Mouse (Mus musculus) forebrain, embryonic 14.5 days (tissue): ENCODE measurements around the gene Cysltr2. TPM values are rescaled to one million over a fixed set of nuclear protein-coding genes. Genes with fewer than 3 reads are reported as not detected.

Experiments used
- ATAC-seq: fragments of 200-750 bp; cut with Nextera tagmentation; 2 replicates; pipeline ENCODE4 v1.8.0; 2017; ENCODE audit warnings: mild to moderate bottlenecking, moderate library complexity
- DNase-seq: peaks from one replicate; pipeline ENCODE4 v3.0.0-alpha.2; 2015; ENCODE audit warnings: low spot score
- H3K27ac ChIP-seq: fragments of 300-500 bp; sonication (generic); 2 replicates; pipeline ENCODE4 v1.5.1; 2014; ENCODE audit warnings: low read depth, mild to moderate bottlenecking, control low read depth, low read length, moderate library complexity
- H3K27me3 ChIP-seq: fragments of 300-500 bp; sonication (generic); replicated peaks from 2 replicates; pipeline ENCODE4 v1.6.1; 2014; ENCODE audit warnings: low read length, control low read depth, mixed read lengths; ENCODE audit not compliant: control insufficient read depth, insufficient read depth
- H3K36me3 ChIP-seq: fragments of 300-500 bp; sonication (generic); 2 replicates; pipeline ENCODE4 v1.6.1; 2014; ENCODE audit warnings: low read length, control low read depth; ENCODE audit not compliant: control insufficient read depth, insufficient read depth
- H3K4me1 ChIP-seq: fragments of 300-500 bp; sonication (generic); 2 replicates; pipeline ENCODE4 v1.6.1; 2014; ENCODE audit warnings: antibody characterized with exemption, low read length, control low read depth; ENCODE audit not compliant: control insufficient read depth, insufficient read depth
- H3K4me2 ChIP-seq: fragments of 300-500 bp; sonication (generic); 2 replicates; pipeline ENCODE4 v1.6.1; 2014; ENCODE audit warnings: mild to moderate bottlenecking, control low read depth, low read length
- H3K4me3 ChIP-seq: fragments of 300-500 bp; sonication (generic); 2 replicates; pipeline ENCODE4 v1.5.1; 2014; ENCODE audit warnings: low read depth, low read length, control low read depth
- H3K9ac ChIP-seq: fragments of 300-500 bp; sonication (generic); 2 replicates; pipeline ENCODE4 v1.6.1; 2014; ENCODE audit warnings: mild to moderate bottlenecking, low read length, control low read depth, moderate library complexity
- H3K9me3 ChIP-seq: fragments of 300-500 bp; sonication (generic); replicated peaks from 2 replicates; pipeline ENCODE4 v1.6.1; 2016; ENCODE audit warnings: low read length, control low read depth, mixed read lengths; ENCODE audit not compliant: control insufficient read depth
- WGBS: fragments of 180-500 bp; shearing (Covaris S2); extraction: QIAGEN DNeasy Blood & Tissue Kit; methylation state at CpG from one replicate; pipeline ENCODE4 v1.1.7; 2014; 5-methylcytosine and 5-hydroxymethylcytosine counted together
- polyA plus RNA-seq: library from polyadenylated mRNA; unstranded; fragments of >200 nt; fragmentation: Nextera tagmentation; extraction: Ambion mirVana; gene quantifications from 2 replicates; pipeline ENCODE4 v1.2.1, GENCODE M21; 2014

The Cysltr2 gene
- polyA plus RNA-seq, result 0.18 TPM in 1 of 2 replicates, not detected in the other

GRCm38 (mm10) chr14:73048937-73049336 lies at the start of gene Cysltr2:
Gene Cysltr2 (minus strand): TSS chr14:73049114.
- Histone ChIP-seq H3K36me3 (no peaks in the 10 kb centered on the region), H3K4me2 (no peak within 1 kb of the TSS), H3K9me3 (no peaks in the 10 kb centered on the region), H3K27me3 (no peaks in the 10 kb centered on the region), H3K4me1 (no peaks in the 10 kb centered on the region), H3K9ac (no peak within 1 kb of the TSS), H3K27ac (no peak within 1 kb of the TSS), H3K4me3 (no peak within 1 kb of the TSS)
- DNase-seq (no peak), ATAC-seq (no peak)
- WGBS, result 60% methylated on average over 6 of the region's 6 CpGs

GRCm38 (mm10) chr14:73094802-73095550 lies 46.1 kb upstream of the Cysltr2 start:
- 74% methylated on average over 13 of the region's 13 CpGs for WGBS
- H3K27me3 ChIP-seq, result no peaks in the 10 kb centered on the region
- no peak for ATAC-seq
- no peak for DNase-seq
- no peak overlapping the region for H3K4me2 ChIP-seq
- H3K4me1 ChIP-seq, result no peaks in the 10 kb centered on the region
- no peak overlapping the region for H3K9ac ChIP-seq
- no peaks in the 10 kb centered on the region for H3K9me3 ChIP-seq
- no peaks in the 10 kb centered on the region for H3K36me3 ChIP-seq
- no peak overlapping the region for H3K4me3 ChIP-seq
- H3K27ac ChIP-seq, result no peak overlapping the region

GRCm38 (mm10) chr14:73092871-73093270 lies 44.0 kb upstream of the Cysltr2 start:
- no peak for ATAC-seq
- H3K4me1 ChIP-seq, result no peaks in the 10 kb centered on the region
- WGBS, result 95% methylated on average over 3 of the region's 3 CpGs
- H3K9me3 ChIP-seq, result no peaks in the 10 kb centered on the region
- H3K4me3 ChIP-seq, result no peak overlapping the region
- H3K36me3 ChIP-seq, result no peaks in the 10 kb centered on the region
- DNase-seq, result no peak
- no peak overlapping the region for H3K4me2 ChIP-seq
- H3K27ac ChIP-seq, result no peak overlapping the region
- H3K27me3 ChIP-seq, result no peaks in the 10 kb centered on the region
- no peak overlapping the region for H3K9ac ChIP-seq

- no peaks in the 10 kb centered on the region for H3K27me3 ChIP-seq
- H3K9ac ChIP-seq, result no peak overlapping the region
- no peak for DNase-seq
- H3K4me1 ChIP-seq, result no peaks in the 10 kb centered on the region
- no peak for ATAC-seq
- H3K4me2 ChIP-seq, result no peak overlapping the region
- WGBS, result 97% methylated on average over 1 of the region's 1 CpGs
- no peak overlapping the region for H3K27ac ChIP-seq
- no peak overlapping the region for H3K4me3 ChIP-seq
- no peaks in the 10 kb centered on the region for H3K36me3 ChIP-seq
- no peaks in the 10 kb centered on the region for H3K9me3 ChIP-seq
Measured at GRCm38 (mm10) chr14:73088224-73088623, 39.3 kb upstream of the Cysltr2 start.

- no peak overlapping the region for H3K4me2 ChIP-seq
- no peak for ATAC-seq
- H3K36me3 ChIP-seq, result no peaks in the 10 kb centered on the region
- no peak for DNase-seq
- H3K27me3 ChIP-seq, result no peaks in the 10 kb centered on the region
- no peak overlapping the region for H3K9ac ChIP-seq
- 90% methylated on average over 5 of the region's 5 CpGs for WGBS
- H3K27ac ChIP-seq, result no peak overlapping the region
- no peak overlapping the region for H3K4me3 ChIP-seq
- H3K9me3 ChIP-seq, result no peaks in the 10 kb centered on the region
- H3K4me1 ChIP-seq, result no peaks in the 10 kb centered on the region
Measured at GRCm38 (mm10) chr14:73087746-73088145, 38.8 kb upstream of the Cysltr2 start.

GRCm38 (mm10) chr14:73087247-73087646 lies 38.3 kb upstream of the Cysltr2 start:
- no peaks in the 10 kb centered on the region for H3K4me1 ChIP-seq
- H3K9ac ChIP-seq, result no peak overlapping the region
- H3K9me3 ChIP-seq, result no peaks in the 10 kb centered on the region
- DNase-seq (no peak), ATAC-seq (no peak)
- no peaks in the 10 kb centered on the region for H3K27me3 ChIP-seq
- no peak overlapping the region for H3K4me3 ChIP-seq
- H3K27ac ChIP-seq, result no peak overlapping the region
- H3K4me2 ChIP-seq, result no peak overlapping the region
- 93% methylated on average over 5 of the region's 5 CpGs for WGBS
- no peaks in the 10 kb centered on the region for H3K36me3 ChIP-seq

- H3K4me3 ChIP-seq, result no peak overlapping the region
- H3K27me3 ChIP-seq, result no peaks in the 10 kb centered on the region
- no peak overlapping the region for H3K4me2 ChIP-seq
- H3K9ac ChIP-seq, result no peak overlapping the region
- 69% methylated on average over 3 of the region's 3 CpGs for WGBS
- no peaks in the 10 kb centered on the region for H3K4me1 ChIP-seq
- no peak overlapping the region for H3K27ac ChIP-seq
- ATAC-seq (no peak), DNase-seq (no peak)
- no peaks in the 10 kb centered on the region for H3K9me3 ChIP-seq
- no peaks in the 10 kb centered on the region for H3K36me3 ChIP-seq
Measured at GRCm38 (mm10) chr14:73086425-73086824, 37.5 kb upstream of the Cysltr2 start.

- Histone ChIP-seq H3K4me3 (no peak overlapping the region), H3K27me3 (no peaks in the 10 kb centered on the region), H3K27ac (no peak overlapping the region), H3K36me3 (no peaks in the 10 kb centered on the region), H3K9me3 (no peaks in the 10 kb centered on the region), H3K4me2 (no peak overlapping the region), H3K9ac (no peak overlapping the region), H3K4me1 (no peaks in the 10 kb centered on the region)
- ATAC-seq, result no peak
- 90% methylated on average over 2 of the region's 2 CpGs for WGBS
- no peak for DNase-seq
Measured at GRCm38 (mm10) chr14:73083563-73083962, 34.6 kb upstream of the Cysltr2 start.

- WGBS, result 89% methylated on average over 7 of the region's 7 CpGs
- Histone ChIP-seq H3K9me3 (no peaks in the 10 kb centered on the region), H3K27me3 (no peaks in the 10 kb centered on the region), H3K4me2 (no peak overlapping the region), H3K36me3 (no peaks in the 10 kb centered on the region), H3K4me3 (no peak overlapping the region), H3K27ac (no peak overlapping the region), H3K9ac (no peak overlapping the region), H3K4me1 (no peaks in the 10 kb centered on the region)
- no peak for ATAC-seq
- DNase-seq, result no peak
Measured at GRCm38 (mm10) chr14:73064460-73064859, 15.5 kb upstream of the Cysltr2 start.
